Comparison of ENCODE assay signal across 10 mouse cellular contexts in the genomic region with DNA sequence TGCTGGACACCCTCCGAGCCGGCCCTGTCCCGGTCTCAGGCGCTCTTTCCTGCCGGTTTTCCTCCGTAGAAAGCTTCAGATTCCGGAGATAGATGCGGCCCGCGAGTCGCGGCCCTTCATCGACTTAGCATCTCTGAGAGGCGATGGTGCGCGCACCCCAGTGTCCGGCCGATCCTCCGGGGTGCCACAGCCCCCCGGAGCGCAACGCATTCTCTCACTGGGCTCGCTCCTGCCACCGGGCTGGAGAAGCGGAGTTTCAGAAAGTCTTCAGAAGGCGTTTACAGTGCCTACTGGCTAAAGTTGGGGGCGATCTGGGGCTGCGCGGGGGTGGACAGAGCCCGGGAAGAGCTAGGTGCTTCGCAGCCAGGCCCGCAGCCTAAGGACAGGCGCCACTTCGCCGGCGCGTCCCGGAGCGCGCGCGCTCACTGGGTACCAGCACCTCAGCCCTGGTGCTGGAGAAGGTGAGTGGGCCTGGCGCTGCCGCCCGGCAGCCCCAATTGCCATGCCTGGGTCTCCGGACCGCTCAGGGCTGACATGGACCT. TPM values are rescaled to one million over a fixed set of nuclear protein-coding genes. Genes with fewer than 3 reads are reported as not detected.
DNase-seq lines count a peak whose midpoint lies in the region; ATAC-seq lines count a peak whose summit lies in the region.
"Had no signal": no experiment of that assay in that cellular context is flagged by ENCODE, and none has a peak within 500 bp of the region (broad histone marks: within the 10 kb centered on the region; RNA-seq: fewer than 3 reads in every experiment).

No protein-coding gene starts in this region.

- no peaks in the 10 kb centered on the region for H3K36me3 ChIP-seq in lung, embryonic 15.5 days
- H3K36me3 ChIP-seq in hindbrain, embryonic 14.5 days (replicated peaks; ENCODE audit: control insufficient read depth, insufficient read depth): no peaks in the 10 kb centered on the region
- no peaks in the 10 kb centered on the region for H3K36me3 ChIP-seq in neural tube, embryonic 13.5 days

- H3K4me1 ChIP-seq in lung, embryonic 15.5 days: peaks cover 20% of the 10 kb centered on the region
- 0 out of 2 replicates have a peak, but pooled peaks cover 5% of the 10 kb centered on the region for H3K4me1 ChIP-seq in hindbrain, embryonic 14.5 days (replicated peaks; ENCODE audit: control insufficient read depth, insufficient read depth, low read length)
- H3K4me1 ChIP-seq in neural tube, embryonic 13.5 days (replicated peaks): peaks cover 25% of the 10 kb centered on the region

- peak; percentile 26 for DNase-seq in embryo, embryonic 11 days
- no peak for DNase-seq in embryo, embryonic 10 days (ENCODE audit: low spot score)
- DNase-seq in lung, postnatal 36 days: no peak
- DNase-seq in hindbrain, embryonic 14.5 days (ENCODE audit: low spot score): no peak
- no peak for DNase-seq in adipocyte (ENCODE audit: low spot score)

- no peak for ATAC-seq in lung, embryonic 15.5 days (ENCODE audit: borderline replicate concordance, extremely low read depth, low FRiP score, low TSS enrichment)
- no peak for ATAC-seq in hindbrain, embryonic 14.5 days (ENCODE audit: low FRiP score)
- no peak; the same call in 1 of the 2 replicates for ATAC-seq in neural tube, embryonic 13.5 days (ENCODE audit: low read depth)
- no peak for ATAC-seq in granulocyte monocyte progenitor cell, adult 5-6 weeks (replicated peaks; ENCODE audit: poor library complexity, severe bottlenecking)

- WGBS in lung, embryonic 15.5 days: 2% methylated on average over 47 of the region's 47 CpGs
- WGBS in hindbrain, embryonic 14.5 days: under 1% methylated on average over 47 of the region's 47 CpGs
- under 1% methylated on average over 47 of the region's 47 CpGs for WGBS in neural tube, embryonic 13.5 days

- no peak overlapping the region for H3K9ac ChIP-seq in lung, embryonic 15.5 days
- peak overlapping the region; percentile 77 for H3K9ac ChIP-seq in hindbrain, embryonic 14.5 days
- H3K9ac ChIP-seq in neural tube, embryonic 13.5 days: peak overlapping the region; percentile 81

- peak overlapping the region; percentile 85 for H3K4me2 ChIP-seq in lung, embryonic 15.5 days
- H3K4me2 ChIP-seq in hindbrain, embryonic 14.5 days (replicated peaks): peak overlapping the region; percentile 87
- H3K4me2 ChIP-seq in neural tube, embryonic 13.5 days: peak overlapping the region; percentile 93

- H3K4me3 ChIP-seq in lung, embryonic 15.5 days: peak overlapping the region; percentile 41
- peak overlapping the region; percentile 54 for H3K4me3 ChIP-seq in hindbrain, embryonic 14.5 days (replicated peaks; ENCODE audit: low read length)
- H3K4me3 ChIP-seq in neural tube, embryonic 13.5 days: peak overlapping the region; percentile 61
- H3K4me3 ChIP-seq: myocyte had no signal

- no peak overlapping the region for H3K27ac ChIP-seq in lung, embryonic 15.5 days
- no peak overlapping the region for H3K27ac ChIP-seq in hindbrain, embryonic 14.5 days
- H3K27ac ChIP-seq in neural tube, embryonic 13.5 days (replicated peaks): peak overlapping the region; percentile 55; the same call in 1 of the 2 replicates

- H3K27me3 ChIP-seq in lung, embryonic 15.5 days: peaks cover 83% of the 10 kb centered on the region
- H3K27me3 ChIP-seq in hindbrain, embryonic 14.5 days (ENCODE audit: control insufficient read depth, insufficient read depth, low read length): peaks cover 39% of the 10 kb centered on the region
- H3K27me3 ChIP-seq in neural tube, embryonic 13.5 days: peaks cover 82% of the 10 kb centered on the region

- H3K9me3 ChIP-seq in lung, embryonic 15.5 days: no peaks in the 10 kb centered on the region
- H3K9me3 ChIP-seq in hindbrain, embryonic 14.5 days (ENCODE audit: control insufficient read depth, low read length): no peaks in the 10 kb centered on the region
- no peaks in the 10 kb centered on the region for H3K9me3 ChIP-seq in neural tube, embryonic 13.5 days

RNA-seq across cellular contexts. Expression of a gene that starts 0.9 kb away (rescaled TPM):
- polyA plus RNA-seq in lung, embryonic 15.5 days (2015; fragmentation: Nextera tagmentation; extraction: Ambion mirVana): not detected in 2 replicates
- polyA plus RNA-seq in hindbrain, embryonic 14.5 days (2014; fragmentation: Nextera tagmentation; extraction: Ambion mirVana): 6.7 and 7.3 TPM in 2 replicates
- 3.7 and 3.9 TPM in 2 replicates for polyA plus RNA-seq in neural tube, embryonic 13.5 days (2015; fragmentation: Nextera tagmentation; extraction: Ambion mirVana)
- total RNA-seq in granulocyte monocyte progenitor cell, adult 5-6 weeks (2014; fragmentation: Nextera tagmentation): not detected in 2 replicates
- not detected in 2 replicates for total RNA-seq in granulocyte monocyte progenitor cell, adult 5-6 weeks (2017)
- total RNA-seq: common myeloid progenitor, adult 5-6 weeks had no signal
- polyA plus RNA-seq: myocyte had no signal

RNA-seq across cellular contexts. Expression of a gene that starts 52.6 kb away (rescaled TPM):
- not detected in 2 replicates for polyA plus RNA-seq in lung, embryonic 15.5 days (2015; fragmentation: Nextera tagmentation; extraction: Ambion mirVana)
- not detected in 2 replicates for polyA plus RNA-seq in hindbrain, embryonic 14.5 days (2014; fragmentation: Nextera tagmentation; extraction: Ambion mirVana)
- not detected in 2 replicates for polyA plus RNA-seq in neural tube, embryonic 13.5 days (2015; fragmentation: Nextera tagmentation; extraction: Ambion mirVana)
- not detected in 2 replicates for total RNA-seq in granulocyte monocyte progenitor cell, adult 5-6 weeks (2014; fragmentation: Nextera tagmentation)
- not detected in 2 replicates for total RNA-seq in granulocyte monocyte progenitor cell, adult 5-6 weeks (2017)
- total RNA-seq: common myeloid progenitor, adult 5-6 weeks had no signal
- polyA plus RNA-seq: myocyte had no signal
